Mouse (Mus musculus) olfactory bulb, adult 2 months (tissue): ENCODE data around the gene Il4ra.

Source experiments
- CTCF ChIP-seq: fragments of 200-500 bp; IDR thresholded peaks from 2 replicates; pipeline ENCODE4 v1.5.1; 2012; ENCODE audit warnings: low read depth, mild to moderate bottlenecking, low read length, moderate library complexity; ENCODE audit not compliant: insufficient read depth
- POLR2A ChIP-seq: fragments of 200-500 bp; IDR thresholded peaks from 2 replicates; pipeline ENCODE4 v1.6.1; 2012; ENCODE audit warnings: mild to moderate bottlenecking, low read depth, low read length, moderate library complexity; ENCODE audit not compliant: insufficient read depth

- no peak for TF ChIP-seq POLR2A
- TF ChIP-seq CTCF = no peak
These were observed 2.0 kb upstream of the Il4ra start for GRCm38 (mm10) chr7:125549916-125550315.
